Mouse (Mus musculus) brain, embryonic 14.5 days (tissue): ENCODE measurements around the gene Mcf2l.

ENCODE experiments used
- CTCF ChIP-seq: fragments of 200-500 bp; IDR thresholded peaks from 2 replicates; pipeline ENCODE4 v1.5.1; 2012; ENCODE audit warnings: inconsistent platforms, mild to moderate bottlenecking, moderate library complexity, borderline replicate concordance; ENCODE audit not compliant: insufficient read depth, insufficient read length; ENCODE audit errors: extremely low read depth
- POLR2A ChIP-seq: fragments of 200-500 bp; IDR thresholded peaks from 2 replicates; pipeline ENCODE4 v1.6.1; 2012; ENCODE audit warnings: mild to moderate bottlenecking, inconsistent platforms, borderline replicate concordance; ENCODE audit not compliant: poor library complexity, insufficient read depth, insufficient read length, severe bottlenecking; ENCODE audit errors: extremely low read depth

GRCm38 (mm10) chr8:12988722-12989430 lies 115.3 kb downstream of the Mcf2l start:
- TF ChIP-seq CTCF (no peak), POLR2A (no peak)
